Mouse (Mus musculus): ENCODE measurements around the gene 1700086D15Rik. TPM values are rescaled to one million over a fixed set of nuclear protein-coding genes. Genes with fewer than 3 reads are reported as not detected.
A peak's percentile ranks its signal among the peaks of the same experiment; 100 is the strongest.

Gene 1700086D15Rik
- polyA plus RNA-seq, 1 experiment, result 0.90 TPM

DNA sequence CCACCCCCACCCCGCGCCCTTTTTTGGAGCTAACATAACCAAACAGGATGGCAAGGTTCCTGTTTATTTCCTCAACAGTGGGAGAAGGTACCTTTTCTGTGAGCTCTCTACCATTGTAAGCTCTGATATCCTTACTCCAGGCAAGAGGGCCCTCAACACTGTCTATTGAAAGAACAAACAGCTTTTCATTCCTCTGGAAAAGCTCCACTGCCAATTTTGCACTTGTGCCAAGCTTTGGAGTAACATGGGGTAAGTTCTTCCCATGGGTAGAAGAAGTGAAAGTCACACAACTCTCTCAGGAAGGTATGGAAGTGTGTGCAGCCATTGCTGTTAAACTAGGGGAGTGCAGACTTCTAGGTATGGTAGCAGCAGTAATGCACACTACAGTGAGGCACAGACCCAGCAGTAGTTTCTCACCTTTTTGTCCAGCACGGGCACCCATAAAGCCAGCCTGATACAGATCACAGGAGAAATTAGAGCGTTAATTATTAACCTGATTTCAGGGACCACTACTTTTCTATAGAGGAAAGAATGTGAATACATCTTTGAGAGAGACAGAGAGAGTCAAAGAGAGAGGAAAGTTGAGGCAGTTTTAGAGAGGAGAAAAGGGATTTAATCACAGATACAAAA is 10.5 kb upstream of the 1700086D15Rik start:
- TF ChIP-seq POLR2A (IDR thresholded peaks at IDR 0.05; ENCODE audit: extremely low read depth, insufficient read depth, low read length) (no peak), CTCF (IDR thresholded peaks at IDR 0.05; ENCODE audit: extremely low read depth, insufficient read depth, low read length) (no peak)
- Histone ChIP-seq H3K27ac (ENCODE audit: insufficient read depth, low read length) (no peak overlapping the region), H3K4me1 (ENCODE audit: control insufficient read depth, insufficient read depth, low read length) (no peaks in the 10 kb centered on the region), H3K4me3 (ENCODE audit: insufficient read depth, low read length) (no peak overlapping the region)

DNA sequence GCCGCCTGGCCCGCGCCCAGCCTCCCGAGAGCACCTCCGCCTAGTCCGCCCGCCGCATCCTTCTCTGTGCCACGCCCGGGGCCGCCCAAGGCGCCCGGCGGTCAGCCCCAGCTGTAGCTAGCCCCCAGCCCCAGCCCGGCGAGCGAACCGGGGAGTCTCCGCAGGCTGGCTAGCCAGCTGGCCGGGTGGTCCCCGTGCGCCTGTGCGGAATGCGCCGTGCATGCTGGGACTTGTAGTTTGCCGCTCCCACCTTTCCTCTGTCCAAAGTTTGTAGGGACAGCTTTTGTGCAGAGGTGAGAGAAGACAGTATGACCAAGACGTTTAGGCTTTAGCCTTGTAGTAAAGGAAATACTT is 3.1 kb upstream of the 1700086D15Rik start, which contains the start of gene Arhgap44:
Gene Arhgap44 (minus strand): TSS at position 195 of the 354 bp plus-strand sequence.
- Histone ChIP-seq H3K4me3 (ENCODE audit: insufficient read depth, low read length) (peak within 1 kb of the TSS; percentile 92), H3K4me1 (ENCODE audit: control insufficient read depth, insufficient read depth, low read length) (peaks cover 3% of the 10 kb centered on the region; the same call in 1 of the 2 replicates), H3K27ac (ENCODE audit: insufficient read depth, low read length) (peak within 1 kb of the TSS; percentile 45)
- TF ChIP-seq POLR2A (IDR thresholded peaks at IDR 0.05; ENCODE audit: extremely low read depth, insufficient read depth, low read length), result peak; percentile 68; the same call in 1 of the 2 replicates
- no peak for TF ChIP-seq CTCF (IDR thresholded peaks at IDR 0.05; ENCODE audit: extremely low read depth, insufficient read depth, low read length)

DNA sequence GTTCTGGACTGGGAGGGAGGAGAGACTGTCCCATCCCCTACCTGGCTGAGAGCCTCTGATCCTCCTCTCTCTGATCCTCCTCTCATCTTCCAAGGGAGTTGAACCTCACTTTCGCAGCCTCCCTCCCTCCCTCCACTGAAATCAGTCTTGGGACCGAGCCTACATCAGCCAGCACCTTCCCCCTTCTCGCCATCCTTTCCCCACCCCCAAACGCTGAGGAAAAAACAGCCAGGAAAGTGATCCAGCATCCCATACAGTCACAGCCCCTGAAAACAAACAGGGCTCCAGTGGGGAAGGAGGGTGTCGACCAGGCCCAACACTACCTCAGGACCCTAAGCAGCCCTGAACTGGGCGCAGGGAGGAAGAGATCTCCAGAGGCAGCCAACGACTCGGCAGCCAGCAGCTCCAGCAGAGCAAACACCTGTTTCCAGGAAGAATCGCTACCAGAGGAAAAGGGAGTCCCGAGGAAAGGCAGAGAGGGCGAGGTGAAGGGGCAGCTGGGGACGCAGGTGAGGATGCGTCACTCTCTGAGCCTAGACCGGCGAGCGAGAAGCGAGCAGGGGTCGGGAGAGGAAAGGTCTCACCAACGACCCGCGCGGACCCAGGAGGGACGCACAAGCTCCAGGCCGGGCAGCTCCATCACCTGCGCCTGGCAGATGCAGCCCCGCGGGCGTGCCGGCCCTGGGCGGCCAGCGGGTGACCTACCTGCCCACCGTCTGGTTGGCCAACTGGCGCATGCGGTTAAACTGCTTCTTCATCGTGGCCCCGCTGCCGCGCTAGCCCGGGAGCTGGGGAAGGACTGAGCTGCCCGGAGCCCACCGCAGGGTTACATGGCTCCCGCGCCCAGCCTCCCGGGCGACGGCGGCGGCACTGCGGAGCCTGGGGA is 2.4 kb upstream of the 1700086D15Rik start:
- H3K27ac ChIP-seq (ENCODE audit: insufficient read depth, low read length), result peak overlapping the region; percentile 45
- TF ChIP-seq CTCF (IDR thresholded peaks at IDR 0.05; ENCODE audit: extremely low read depth, insufficient read depth, low read length) (no peak), POLR2A (IDR thresholded peaks at IDR 0.05; ENCODE audit: extremely low read depth, insufficient read depth, low read length) (no peak)
- H3K4me1 ChIP-seq (ENCODE audit: control insufficient read depth, insufficient read depth, low read length), result peaks cover 6% of the 10 kb centered on the region; the same call in 1 of the 2 replicates

DNA sequence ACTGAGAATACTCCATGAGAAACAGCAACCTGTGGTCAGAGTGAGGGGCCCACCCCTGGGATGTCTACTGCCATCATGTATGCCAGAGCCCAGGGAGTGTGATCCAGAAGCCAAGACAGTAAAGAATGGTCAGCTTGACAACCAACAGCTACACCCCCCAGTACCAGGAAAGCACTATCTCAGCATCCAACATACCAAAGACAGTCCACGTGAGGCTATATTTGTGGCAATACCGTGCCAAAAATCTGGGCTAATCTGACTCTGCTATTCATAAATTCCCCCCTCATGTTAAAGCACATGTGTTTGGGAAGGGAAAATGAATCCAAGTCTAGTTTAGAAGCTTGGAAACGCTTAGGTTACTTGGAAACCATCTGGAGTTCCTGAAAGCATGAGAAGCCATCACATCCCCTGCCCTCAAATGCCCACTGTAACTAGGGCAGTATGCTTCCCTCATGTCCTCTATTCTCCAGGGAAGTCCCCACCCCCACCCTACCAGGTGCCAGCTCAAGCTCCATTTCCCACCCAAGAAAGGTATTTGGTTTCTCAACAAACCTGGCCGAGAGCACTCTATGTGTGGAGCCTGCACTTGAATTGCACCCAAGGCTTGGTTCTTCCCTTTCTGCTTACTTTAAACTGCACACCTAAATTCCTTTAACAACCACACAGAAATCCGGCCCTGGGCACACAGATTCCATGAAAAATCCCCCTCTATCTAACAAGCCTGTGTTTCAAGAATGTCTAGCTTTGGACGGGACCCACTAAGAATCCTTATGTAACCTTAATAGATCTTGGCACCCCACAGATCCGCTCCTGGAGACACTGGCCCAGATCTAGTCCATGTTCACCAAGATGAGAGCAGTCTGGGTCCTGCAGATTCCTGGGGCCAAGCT is 1.5 kb upstream of the 1700086D15Rik start:
- H3K4me1 ChIP-seq (ENCODE audit: control insufficient read depth, insufficient read depth, low read length), result peaks cover 8% of the 10 kb centered on the region; the same call in 1 of the 2 replicates
- no peak for TF ChIP-seq CTCF (IDR thresholded peaks at IDR 0.05; ENCODE audit: extremely low read depth, insufficient read depth, low read length)
- no peak for TF ChIP-seq POLR2A (IDR thresholded peaks at IDR 0.05; ENCODE audit: extremely low read depth, insufficient read depth, low read length)
- H3K27ac ChIP-seq (ENCODE audit: insufficient read depth, low read length), result peak overlapping the region; percentile 21; the same call in 1 of the 2 replicates
- H3K4me3 ChIP-seq (ENCODE audit: insufficient read depth, low read length), result peak overlapping the region; percentile 92

More for the DNA sequence above, 2.4 kb upstream of the 1700086D15Rik start:
- H3K4me3 ChIP-seq (ENCODE audit: insufficient read depth, low read length), result peak overlapping the region; percentile 92

DNA sequence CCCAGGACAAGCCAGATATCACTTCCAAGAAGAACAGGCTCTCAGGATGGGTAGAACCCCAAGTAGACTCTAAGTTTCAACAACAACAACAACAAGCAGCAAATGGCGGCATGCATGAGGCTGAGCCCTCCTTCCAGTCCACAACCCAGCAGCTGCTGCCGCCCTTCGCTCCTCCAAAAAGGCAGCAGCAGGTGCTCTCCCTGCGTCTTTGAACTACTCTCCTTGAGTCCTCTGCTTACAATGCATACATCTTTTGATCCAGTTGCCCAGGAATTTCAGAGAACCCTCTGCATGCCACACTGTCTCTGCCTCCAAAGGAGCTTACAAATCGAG is 1.1 kb downstream of the 1700086D15Rik start:
- no peak for TF ChIP-seq POLR2A (IDR thresholded peaks at IDR 0.05; ENCODE audit: extremely low read depth, insufficient read depth, low read length)
- no peak for TF ChIP-seq CTCF (IDR thresholded peaks at IDR 0.05; ENCODE audit: extremely low read depth, insufficient read depth, low read length)
- peaks cover 8% of the 10 kb centered on the region; the same call in 1 of the 2 replicates for H3K4me1 ChIP-seq (ENCODE audit: control insufficient read depth, insufficient read depth, low read length)
- H3K4me3 ChIP-seq (ENCODE audit: insufficient read depth, low read length), result no peak overlapping the region
- no peak overlapping the region for H3K27ac ChIP-seq (ENCODE audit: insufficient read depth, low read length)

DNA sequence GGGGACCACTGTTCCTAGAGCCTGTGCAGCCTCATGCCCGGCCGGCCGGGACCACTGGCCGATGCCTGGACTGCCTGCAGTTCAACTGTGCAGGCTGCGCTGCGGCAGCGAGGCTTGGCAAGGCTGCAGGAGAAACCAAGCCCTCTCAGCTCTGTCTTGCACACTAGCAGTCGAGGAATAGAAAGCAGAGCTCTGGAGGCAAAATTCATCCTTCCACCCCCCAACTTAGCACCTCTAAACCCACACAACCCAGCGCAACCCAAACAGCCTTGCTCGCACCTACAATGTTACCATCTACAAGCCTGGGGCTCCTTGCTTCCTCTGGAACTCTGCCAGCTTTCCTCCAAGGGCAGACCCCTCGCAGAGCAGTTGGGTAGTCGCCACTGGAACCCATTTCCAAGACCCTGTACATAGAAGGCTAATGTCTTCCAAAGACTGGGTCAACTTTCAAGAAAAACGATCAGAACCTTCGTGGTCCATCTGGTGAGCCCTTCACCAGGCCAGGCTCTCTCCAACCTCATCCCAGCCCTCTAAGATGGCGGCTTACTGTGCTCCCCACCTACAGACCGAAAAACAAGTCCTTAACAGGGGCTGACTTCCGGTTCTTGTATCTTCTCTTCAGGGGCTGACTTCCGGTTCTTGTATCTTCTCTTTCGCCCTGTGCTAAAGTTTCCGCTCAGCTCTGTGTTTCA is 1.6 kb downstream of the 1700086D15Rik start:
- no peak overlapping the region for H3K27ac ChIP-seq (ENCODE audit: insufficient read depth, low read length)
- H3K4me1 ChIP-seq (ENCODE audit: control insufficient read depth, insufficient read depth, low read length), result peaks cover 8% of the 10 kb centered on the region; the same call in 1 of the 2 replicates
- TF ChIP-seq CTCF (IDR thresholded peaks at IDR 0.05; ENCODE audit: extremely low read depth, insufficient read depth, low read length), result no peak
- no peak for TF ChIP-seq POLR2A (IDR thresholded peaks at IDR 0.05; ENCODE audit: extremely low read depth, insufficient read depth, low read length)
- no peak overlapping the region for H3K4me3 ChIP-seq (ENCODE audit: insufficient read depth, low read length)

DNA sequence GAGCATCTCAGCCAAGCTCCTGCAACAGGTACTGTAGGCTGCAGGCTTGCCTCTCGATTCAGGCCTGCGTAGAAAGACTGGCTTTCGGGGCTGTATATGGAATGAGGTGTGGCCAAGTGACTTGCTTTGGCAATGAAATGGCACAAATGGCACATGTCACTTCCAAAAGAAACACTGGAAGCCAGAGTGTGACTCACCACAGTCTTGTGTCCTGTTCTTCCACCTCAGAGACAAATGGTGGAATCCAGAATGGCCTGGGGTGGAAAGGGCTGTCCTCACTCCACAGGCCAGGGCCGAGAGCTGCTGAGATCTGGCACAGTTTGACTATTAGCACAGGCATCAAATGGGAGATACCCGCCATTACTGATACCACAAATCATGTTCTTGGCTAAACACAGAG is 6.7 kb downstream of the 1700086D15Rik start:
- TF ChIP-seq CTCF (IDR thresholded peaks at IDR 0.05; ENCODE audit: extremely low read depth, insufficient read depth, low read length), result no peak
- no peak for TF ChIP-seq POLR2A (IDR thresholded peaks at IDR 0.05; ENCODE audit: extremely low read depth, insufficient read depth, low read length)
- Histone ChIP-seq H3K4me1 (ENCODE audit: control insufficient read depth, insufficient read depth, low read length) (peaks cover 10% of the 10 kb centered on the region), H3K27ac (ENCODE audit: insufficient read depth, low read length) (no peak overlapping the region), H3K4me3 (ENCODE audit: insufficient read depth, low read length) (no peak overlapping the region)

DNA sequence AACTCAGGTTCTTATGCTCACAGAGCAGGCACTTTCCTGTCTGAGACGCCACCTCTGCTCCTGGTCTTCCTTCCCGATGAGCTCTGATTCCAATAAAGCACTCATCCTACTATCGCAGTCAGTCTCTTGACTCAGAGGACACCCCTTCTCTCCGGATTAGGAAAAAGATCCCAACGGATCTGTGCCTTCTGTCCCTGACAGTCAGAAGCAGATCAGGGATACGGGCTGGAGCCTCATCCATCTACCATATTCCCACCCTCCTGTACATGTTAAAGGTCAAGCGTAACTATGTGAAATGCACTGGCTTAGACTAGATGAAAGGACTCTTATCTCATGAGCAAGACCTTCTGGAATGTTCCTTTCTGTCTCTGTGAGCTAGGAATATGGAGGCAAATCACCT is 11.2 kb downstream of the 1700086D15Rik start:
- TF ChIP-seq POLR2A (IDR thresholded peaks at IDR 0.05; ENCODE audit: extremely low read depth, insufficient read depth, low read length), result no peak
- TF ChIP-seq CTCF (IDR thresholded peaks at IDR 0.05; ENCODE audit: extremely low read depth, insufficient read depth, low read length), result no peak
- Histone ChIP-seq H3K4me1 (ENCODE audit: control insufficient read depth, insufficient read depth, low read length) (peaks cover 7% of the 10 kb centered on the region), H3K4me3 (ENCODE audit: insufficient read depth, low read length) (no peak overlapping the region), H3K27ac (ENCODE audit: insufficient read depth, low read length) (no peak overlapping the region)

All from cortical plate, adult 2 months (tissue).